Mouse (Mus musculus) adrenal gland, postnatal 25 days (tissue): ENCODE results near the gene Ms4a4c. TPM values are rescaled to one million over a fixed set of nuclear protein-coding genes. Genes with fewer than 3 reads are reported as not detected.
"Not testable (repeated sequence)": the region's sequence is repeated elsewhere in the genome, so short reads cannot be mapped to it uniquely, and the experiment has no call there.

Source experiments
- DNase-seq: peaks from one replicate; pipeline ENCODE4 v3.0.0; 2021; ENCODE audit warnings: mixed read lengths
- total RNA-seq: library from RNA; stranded (reverse); gene quantifications from 2 replicates; pipeline ENCODE4 v1.2.3, GENCODE M21; 2021

The Ms4a4c gene
- total RNA-seq, 1 experiment from 2014 or later, result 1.2 TPM

DNA sequence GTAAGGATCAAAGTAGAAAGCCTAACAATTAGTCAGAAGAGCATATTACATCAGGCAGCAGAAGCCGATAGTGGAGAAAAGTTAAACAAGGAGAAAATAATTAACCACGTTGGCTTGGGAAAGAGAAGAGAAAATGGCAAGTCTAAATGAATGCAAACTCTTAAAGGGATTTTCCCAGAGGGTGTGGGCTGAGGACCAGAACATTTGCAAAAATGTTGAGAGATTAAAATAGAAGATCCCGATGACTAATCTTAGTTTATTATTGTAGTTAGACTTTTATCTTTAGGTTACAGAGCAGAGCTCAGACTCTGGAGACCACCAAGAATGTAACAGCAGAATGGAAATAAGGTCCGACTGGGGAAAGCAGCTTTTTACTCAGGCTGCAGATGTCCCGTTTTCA lies 61.9 kb downstream of the Ms4a4c start:
- DNase-seq, result no peak

DNA sequence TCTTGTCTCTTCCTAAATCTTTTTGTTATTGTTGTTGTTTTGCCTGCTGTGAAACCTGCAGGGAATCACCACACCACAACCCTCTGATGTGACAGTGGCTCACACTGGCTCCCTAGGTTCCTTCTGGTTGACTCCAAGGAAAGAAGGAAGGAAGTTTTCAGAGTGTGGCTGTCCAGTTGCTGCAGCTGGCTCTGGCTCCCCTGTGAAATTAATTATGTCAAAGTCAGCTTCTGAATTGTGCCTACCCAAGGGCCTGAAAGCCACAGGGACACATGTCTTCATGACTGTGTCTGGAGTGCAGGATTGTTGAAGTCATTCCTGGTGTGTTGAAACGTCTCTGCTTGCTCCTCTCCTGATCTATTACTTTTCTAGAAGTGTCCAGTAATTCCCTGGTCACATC lies 63.8 kb downstream of the Ms4a4c start:
- not testable (repeated sequence) for DNase-seq

DNA sequence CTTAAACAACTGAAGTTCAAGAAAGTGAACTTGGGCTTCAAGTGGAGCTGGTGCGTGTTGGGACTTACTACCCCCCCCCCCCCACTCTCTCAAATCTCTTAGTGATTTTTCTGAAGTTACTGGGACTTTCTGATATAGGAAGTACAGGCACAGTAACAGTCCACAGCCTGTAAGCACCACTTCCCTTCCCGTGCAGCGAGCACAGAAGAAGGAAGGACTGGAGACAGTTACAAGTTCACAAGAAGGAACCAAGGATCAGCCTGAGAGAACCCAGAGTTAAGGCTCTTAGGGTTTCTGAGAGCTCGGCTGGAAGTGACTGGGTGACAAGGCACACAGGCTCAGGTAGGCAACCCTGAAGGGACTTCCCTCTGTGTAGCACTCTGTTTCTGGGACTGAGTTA lies 64.6 kb downstream of the Ms4a4c start, which contains the start of gene Ms4a6c:
Gene Ms4a6c (plus strand): TSS at position 152 of the 400 bp plus-strand sequence.
- DNase-seq, result not testable (repeated sequence)

Other genes with a start within 250 kb of the Ms4a4c start
- gene 1700025F22Rik, start 239.4 kb upstream of the Ms4a4c start, total RNA-seq, result not detected in 2 replicates
- not detected in 2 replicates for gene Ms4a13, start 208.0 kb upstream of the Ms4a4c start, total RNA-seq
- gene Ms4a12, start 172.3 kb upstream of the Ms4a4c start, total RNA-seq, result not detected in 2 replicates
- 0.33 TPM in 1 of 2 replicates, not detected in the other for gene Ms4a1, start 138.5 kb upstream of the Ms4a4c start, total RNA-seq
- not detected in 2 replicates for gene Ms4a5, start 120.9 kb upstream of the Ms4a4c start, total RNA-seq
- 0.24 TPM in 1 of 2 replicates, not detected in the other for gene Ms4a14, start 90.3 kb upstream of the Ms4a4c start, total RNA-seq
- gene Ms4a7, start 68.6 kb upstream of the Ms4a4c start, total RNA-seq, result 1.4 TPM in 1 of 2 replicates, not detected in the other
- gene Ms4a4a, start 29.2 kb upstream of the Ms4a4c start, total RNA-seq, result 3.4 and 3.6 TPM in 2 replicates
- gene Ms4a4b, start 38.8 kb downstream of the Ms4a4c start, total RNA-seq, result 0.94 TPM in 1 of 2 replicates, not detected in the other
- 4.0 and 4.5 TPM in 2 replicates for gene Ms4a6c, start 64.6 kb downstream of the Ms4a4c start, total RNA-seq
- 0.33 and 0.76 TPM in 2 replicates for gene Gm8369, start 81.2 kb downstream of the Ms4a4c start, total RNA-seq
- 2.4 and 5.6 TPM in 2 replicates for gene Ms4a6b, start 111.7 kb downstream of the Ms4a4c start, total RNA-seq
- 0.61 and 1.0 TPM in 2 replicates for gene Ms4a4d, start 132.0 kb downstream of the Ms4a4c start, total RNA-seq
- gene Ms4a6d, start 200.1 kb downstream of the Ms4a4c start, total RNA-seq, result 2.2 and 2.3 TPM in 2 replicates
- gene Ms4a2, start 218.9 kb downstream of the Ms4a4c start, total RNA-seq, result not detected in 2 replicates
- gene Ms4a3, start 236.1 kb downstream of the Ms4a4c start, total RNA-seq, result not detected in 2 replicates